Mouse (Mus musculus) forebrain, embryonic 11.5 days (tissue): ENCODE results near the gene Ccdc183. TPM values are rescaled to one million over a fixed set of nuclear protein-coding genes. Genes with fewer than 3 reads are reported as not detected.

Experiments
- ATAC-seq: fragments of 200-750 bp; cut with Nextera tagmentation; replicated peaks from 2 replicates; pipeline ENCODE4 v1.8.0; 2017; ENCODE audit warnings: moderate TSS enrichment; ENCODE audit not compliant: low FRiP score
- DNase-seq: peaks from one replicate; pipeline ENCODE4 v3.0.0-alpha.2; 2017; ENCODE audit warnings: low spot score
- H3K27ac ChIP-seq: fragments of 300-500 bp; sonication (generic); 2 replicates; pipeline ENCODE4 v1.5.1; 2014; ENCODE audit warnings: low read depth, low read length
- H3K27me3 ChIP-seq: fragments of 300-500 bp; sonication (generic); 2 replicates; pipeline ENCODE4 v1.6.1; 2014; ENCODE audit warnings: mild to moderate bottlenecking, low read length, mixed read lengths; ENCODE audit not compliant: control insufficient read depth, insufficient read depth
- H3K36me3 ChIP-seq: fragments of 300-500 bp; sonication (generic); 2 replicates; pipeline ENCODE4 v1.6.1; 2014; ENCODE audit warnings: mild to moderate bottlenecking, low read length, moderate library complexity, mixed read lengths; ENCODE audit not compliant: control insufficient read depth, insufficient read depth
- H3K4me1 ChIP-seq: fragments of 300-500 bp; sonication (generic); replicated peaks from 2 replicates; pipeline ENCODE4 v1.6.1; 2014; ENCODE audit warnings: low read length, mixed read lengths; ENCODE audit not compliant: control insufficient read depth, insufficient read depth
- H3K4me2 ChIP-seq: fragments of 300-500 bp; sonication (generic); 2 replicates; pipeline ENCODE4 v1.6.1; 2014; ENCODE audit warnings: low read depth, mild to moderate bottlenecking, low read length, moderate library complexity, mixed read lengths; ENCODE audit not compliant: severe bottlenecking
- H3K4me3 ChIP-seq: fragments of 300-500 bp; sonication (generic); 2 replicates; pipeline ENCODE4 v1.5.1; 2014; ENCODE audit warnings: low read depth, low read length
- H3K9ac ChIP-seq: fragments of 300-500 bp; sonication (generic); 2 replicates; pipeline ENCODE4 v1.6.1; 2014; ENCODE audit warnings: low read length
- H3K9me3 ChIP-seq: fragments of 300-500 bp; sonication (generic); 2 replicates; pipeline ENCODE4 v1.6.1; 2016; ENCODE audit warnings: low read length, mixed read lengths; ENCODE audit not compliant: control insufficient read depth
- WGBS: fragments of 180-500 bp; shearing (Covaris S2); extraction: QIAGEN DNeasy Blood & Tissue Kit; methylation state at CpG from one replicate; pipeline ENCODE4 v1.1.7; 2014; 5-methylcytosine and 5-hydroxymethylcytosine counted together
- polyA plus RNA-seq: library from polyadenylated mRNA; unstranded; fragments of >200 nt; fragmentation: Nextera tagmentation; extraction: Ambion mirVana; gene quantifications from 2 replicates; pipeline ENCODE4 v1.2.1, GENCODE M21; 2014

Ccdc183 gene
- polyA plus RNA-seq, 1 experiment from 2014 or later, result 0.21 TPM

- H3K9me3 ChIP-seq, result no peaks in the 10 kb centered on the region
- ATAC-seq (no peak), DNase-seq (no peak)
- no peaks in the 10 kb centered on the region for H3K4me1 ChIP-seq
- no peak overlapping the region for H3K9ac ChIP-seq
- no peak overlapping the region for H3K4me3 ChIP-seq
- no peak overlapping the region for H3K4me2 ChIP-seq
- 88% methylated on average over 1 of the region's 1 CpGs for WGBS
- H3K36me3 ChIP-seq, result peaks cover 13% of the 10 kb centered on the region
- no peak overlapping the region for H3K27ac ChIP-seq
- H3K27me3 ChIP-seq, result no peaks in the 10 kb centered on the region
Observed at GRCm38 (mm10) chr2:25598749-25599148, 18.7 kb downstream of the Ccdc183 start.

GRCm38 (mm10) chr2:25596765-25597510 lies 20.5 kb downstream of the Ccdc183 start:
- Histone ChIP-seq H3K27me3 (no peaks in the 10 kb centered on the region), H3K4me3 (no peak overlapping the region), H3K4me1 (no peaks in the 10 kb centered on the region), H3K4me2 (no peak overlapping the region), H3K9me3 (no peaks in the 10 kb centered on the region), H3K36me3 (peaks cover 21% of the 10 kb centered on the region), H3K9ac (no peak overlapping the region), H3K27ac (no peak overlapping the region)
- DNase-seq (no peak), ATAC-seq (no peak)
- 96% methylated on average over 5 of the region's 5 CpGs for WGBS

- Histone ChIP-seq H3K36me3 (peaks cover 18% of the 10 kb centered on the region), H3K9ac (no peak overlapping the region), H3K4me3 (no peak overlapping the region), H3K27me3 (no peaks in the 10 kb centered on the region), H3K4me1 (no peaks in the 10 kb centered on the region), H3K4me2 (no peak overlapping the region), H3K27ac (no peak overlapping the region), H3K9me3 (no peaks in the 10 kb centered on the region)
- DNase-seq (no peak), ATAC-seq (no peak)
- WGBS, result 83% methylated on average over 2 of the region's 2 CpGs
Observed at GRCm38 (mm10) chr2:25591863-25592262, 25.6 kb downstream of the Ccdc183 start.

- H3K27me3 ChIP-seq, result no peaks in the 10 kb centered on the region
- ATAC-seq (no peak), DNase-seq (no peak)
- 93% methylated on average over 8 of the region's 8 CpGs for WGBS
- H3K9me3 ChIP-seq, result no peaks in the 10 kb centered on the region
- no peak overlapping the region for H3K4me2 ChIP-seq
- H3K4me3 ChIP-seq, result no peak overlapping the region
- H3K36me3 ChIP-seq, result peaks cover 10% of the 10 kb centered on the region
- no peak overlapping the region for H3K27ac ChIP-seq
- H3K9ac ChIP-seq, result no peak overlapping the region
- H3K4me1 ChIP-seq, result no peaks in the 10 kb centered on the region
Observed at GRCm38 (mm10) chr2:25588227-25588907, 29.1 kb downstream of the Ccdc183 start.

GRCm38 (mm10) chr2:25587290-25587689 lies 30.2 kb downstream of the Ccdc183 start:
- no peak for ATAC-seq
- Histone ChIP-seq H3K36me3 (peaks cover 4% of the 10 kb centered on the region), H3K9me3 (no peaks in the 10 kb centered on the region), H3K27me3 (no peaks in the 10 kb centered on the region), H3K4me2 (no peak overlapping the region), H3K9ac (no peak overlapping the region), H3K4me1 (no peaks in the 10 kb centered on the region), H3K4me3 (no peak overlapping the region), H3K27ac (no peak overlapping the region)
- DNase-seq, result no peak
- WGBS, result 91% methylated on average over 8 of the region's 8 CpGs

- no peak for DNase-seq
- Histone ChIP-seq H3K4me2 (no peak overlapping the region), H3K27ac (no peak overlapping the region), H3K4me1 (peaks cover 4% of the 10 kb centered on the region; the same call in 1 of the 2 replicates), H3K27me3 (peaks cover 8% of the 10 kb centered on the region), H3K4me3 (no peak overlapping the region), H3K36me3 (peaks cover 2% of the 10 kb centered on the region; the same call in 1 of the 2 replicates), H3K9ac (no peak overlapping the region), H3K9me3 (no peaks in the 10 kb centered on the region)
- 90% methylated on average over 3 of the region's 3 CpGs for WGBS
- ATAC-seq, result no peak
Observed at GRCm38 (mm10) chr2:25585601-25586000, 31.9 kb downstream of the Ccdc183 start.

- DNase-seq, result no peak
- H3K4me3 ChIP-seq, result no peak overlapping the region
- ATAC-seq, result no peak
- H3K4me1 ChIP-seq, result peaks cover 4% of the 10 kb centered on the region; the same call in 1 of the 2 replicates
- H3K36me3 ChIP-seq, result peaks cover 2% of the 10 kb centered on the region; the same call in 1 of the 2 replicates
- H3K9ac ChIP-seq, result no peak overlapping the region
- H3K9me3 ChIP-seq, result no peaks in the 10 kb centered on the region
- H3K27ac ChIP-seq, result no peak overlapping the region
- H3K4me2 ChIP-seq, result no peak overlapping the region
- peaks cover 16% of the 10 kb centered on the region for H3K27me3 ChIP-seq
- WGBS, result 82% methylated on average over 4 of the region's 4 CpGs
Observed at GRCm38 (mm10) chr2:25584856-25585255, 32.6 kb downstream of the Ccdc183 start.

- WGBS, result 98% methylated on average over 3 of the region's 3 CpGs
- peaks cover 2% of the 10 kb centered on the region; the same call in 1 of the 2 replicates for H3K36me3 ChIP-seq
- ATAC-seq (no peak), DNase-seq (no peak)
- no peak overlapping the region for H3K27ac ChIP-seq
- peaks cover 8% of the 10 kb centered on the region; the same call in 1 of the 2 replicates for H3K4me1 ChIP-seq
- H3K4me2 ChIP-seq, result no peak overlapping the region
- H3K4me3 ChIP-seq, result no peak overlapping the region
- no peaks in the 10 kb centered on the region for H3K9me3 ChIP-seq
- no peak overlapping the region for H3K9ac ChIP-seq
- peaks cover 23% of the 10 kb centered on the region for H3K27me3 ChIP-seq
Observed at GRCm38 (mm10) chr2:25584152-25584551, 33.3 kb downstream of the Ccdc183 start.
